Mouse (Mus musculus) neutrophil, adult 59 days (primary cell): ENCODE data around the gene Hyal3. TPM values are rescaled to one million over a fixed set of nuclear protein-coding genes. Genes with fewer than 3 reads are reported as not detected.

Experiments
- total RNA-seq, 2 experiments: library from RNA; stranded (reverse); gene quantifications; 1 replicate in 1 of 2; 2 replicates in 1 of 2; pipeline ENCODE4 v1.2.4; 2023

Gene Hyal3
- total RNA-seq: under 1 TPM; 0.76 to 0.88 TPM

GRCm38 (mm10) chr9:107580501-107581317, at the start of gene Hyal3:
Hyal3 (plus strand) TSS chr9:107580818.

GRCm38 (mm10) chr9:107533791-107534407, 46.7 kb upstream of the Hyal3 start, which contains the start of gene Tmem115:
Tmem115 (plus strand) TSS chr9:107533945.

GRCm38 (mm10) chr9:107541474-107542351, 38.9 kb upstream of the Hyal3 start, which contains the start of the genes Cyb561d2 and Nprl2:
Cyb561d2 (minus strand) TSS chr9:107542193.
Nprl2 (plus strand) TSS chr9:107542226.

GRCm38 (mm10) chr9:107547026-107547425, 33.6 kb upstream of the Hyal3 start, which contains the start of gene Zmynd10:
Zmynd10 (plus strand) TSS chr9:107547298.

GRCm38 (mm10) chr9:107551117-107551889, 29.3 kb upstream of the Hyal3 start, which contains the start of gene Rassf1:
Rassf1 (plus strand) TSS chr9:107551555.

GRCm38 (mm10) chr9:107563029-107563581, 17.5 kb upstream of the Hyal3 start, which contains the start of gene Tusc2:
Tusc2 (plus strand) TSS chr9:107563255.

GRCm38 (mm10) chr9:107567702-107568319, 12.8 kb upstream of the Hyal3 start, which contains the start of gene Hyal2:
Hyal2 (plus strand) TSS chr9:107567945.

GRCm38 (mm10) chr9:107576357-107577107, 4.1 kb upstream of the Hyal3 start, which contains the start of gene Hyal1:
Hyal1 (plus strand) TSS chr9:107576927.

GRCm38 (mm10) chr9:107578587-107578986, 2.0 kb upstream of the Hyal3 start, which contains the start of gene Naa80:
Naa80 (plus strand) TSS chr9:107578887.

GRCm38 (mm10) chr9:107586974-107587832, 6.6 kb downstream of the Hyal3 start, which contains the start of gene Ifrd2:
Ifrd2 (plus strand) TSS chr9:107587642.

GRCm38 (mm10) chr9:107608741-107609432, 28.3 kb downstream of the Hyal3 start, which contains the start of gene Sema3b:
Sema3b (minus strand) TSS chr9:107609229.

GRCm38 (mm10) chr9:107635279-107636028, 54.8 kb downstream of the Hyal3 start, which contains the start of gene Gnai2:
Gnai2 (minus strand) TSS chr9:107635367.

Other genes starting within 250 kb of the Hyal3 start
- 1 to 10 TPM; 3.9 to 5.0 TPM for gene Hemk1, start 242.5 kb upstream of the Hyal3 start, total RNA-seq
- gene 6430571L13Rik, start 240.2 kb upstream of the Hyal3 start, total RNA-seq: not detected
- under 1 TPM; 0.09 to 0.62 TPM for gene Cacna2d2, start 181.2 kb upstream of the Hyal3 start, total RNA-seq
- gene Tmem115, start 46.9 kb upstream of the Hyal3 start, total RNA-seq: 10 to 100 TPM; 16.3 to 17.6 TPM
- gene Cyb561d2, start 38.6 kb upstream of the Hyal3 start, total RNA-seq: 1 to 10 TPM; 6.7 to 7.6 TPM
- 1 to 10 TPM; 8.4 to 9.3 TPM for gene Nprl2, start 38.6 kb upstream of the Hyal3 start, total RNA-seq
- under 1 TPM in 1 of 2 experiments, not detected in 1; 0.20 TPM for gene Zmynd10, start 33.5 kb upstream of the Hyal3 start, total RNA-seq
- gene Rassf1, start 29.3 kb upstream of the Hyal3 start, total RNA-seq: 10 to 100 TPM; 47.3 to 60.9 TPM
- 1 to 10 TPM; 6.4 to 6.9 TPM for gene Tusc2, start 17.6 kb upstream of the Hyal3 start, total RNA-seq
- gene Hyal2, start 12.9 kb upstream of the Hyal3 start, total RNA-seq: 1 to 10 TPM; 2.8 to 4.5 TPM
- 1 to 10 TPM in 1 of 2 experiments, under 1 TPM in 1; 0.49 to 1.3 TPM for gene Hyal1, start 3.9 kb upstream of the Hyal3 start, total RNA-seq
- 1 to 10 TPM; 9.0 to 9.1 TPM for gene Naa80, start 1.9 kb upstream of the Hyal3 start, total RNA-seq
- 10 to 100 TPM; 16.5 to 30.6 TPM for gene Ifrd2, start 6.8 kb downstream of the Hyal3 start, total RNA-seq
- 1 to 10 TPM in 1 of 2 experiments, under 1 TPM in 1; 0.86 to 1.1 TPM for gene Sema3b, start 28.4 kb downstream of the Hyal3 start, total RNA-seq
- gene Gnai2, start 54.5 kb downstream of the Hyal3 start, total RNA-seq: 1,000 to 10,000 TPM; 1,195 to 1,197 TPM
- gene Slc38a3, start 88.7 kb downstream of the Hyal3 start, total RNA-seq: not detected
- not detected for gene Gnat1, start 98.9 kb downstream of the Hyal3 start, total RNA-seq
- under 1 TPM in 1 of 2 experiments, not detected in 1; 0.53 TPM for gene Sema3f, start 129.7 kb downstream of the Hyal3 start, total RNA-seq
- gene Rbm5, start 190.2 kb downstream of the Hyal3 start, total RNA-seq: 100 to 1,000 TPM; 165 to 173 TPM